Mouse (Mus musculus): ENCODE measurements around the gene Slmap.
"Not testable (repeated sequence)": the region's sequence is repeated elsewhere in the genome, so short reads cannot be mapped to it uniquely, and the experiment has no call there.

Slmap gene

GRCm38 (mm10) chr14:26532752-26533151, 2.0 kb downstream of the Slmap start:
- no peak for DNase-seq

- DNase-seq: no peak
These were observed 3.1 kb downstream of the Slmap start for GRCm38 (mm10) chr14:26531410-26532313.

GRCm38 (mm10) chr14:26530350-26530749, 4.4 kb downstream of the Slmap start:
- DNase-seq: no peak

GRCm38 (mm10) chr14:26528296-26528695, 6.4 kb downstream of the Slmap start:
- DNase-seq: no peak

GRCm38 (mm10) chr14:26525955-26526354, 8.8 kb downstream of the Slmap start:
- DNase-seq: no peak

- DNase-seq: no peak
These were observed 11.6 kb downstream of the Slmap start for GRCm38 (mm10) chr14:26523082-26523481.

- DNase-seq: no peak
These were observed 14.9 kb downstream of the Slmap start for GRCm38 (mm10) chr14:26519831-26520230.

- DNase-seq: no peak
These were observed 16.9 kb downstream of the Slmap start for GRCm38 (mm10) chr14:26517843-26518242.

- DNase-seq: not testable (repeated sequence)
These were observed 18.5 kb downstream of the Slmap start for GRCm38 (mm10) chr14:26516232-26516631.

- no peak for DNase-seq
These were observed 18.9 kb downstream of the Slmap start for GRCm38 (mm10) chr14:26515802-26516201.

- DNase-seq: no peak
These were observed 24.2 kb downstream of the Slmap start for GRCm38 (mm10) chr14:26510545-26510944.

- DNase-seq: no peak
These were observed 26.6 kb downstream of the Slmap start for GRCm38 (mm10) chr14:26508150-26508549.

GRCm38 (mm10) chr14:26507361-26507760, 27.4 kb downstream of the Slmap start:
- no peak for DNase-seq

- no peak for DNase-seq
These were observed 30.2 kb downstream of the Slmap start for GRCm38 (mm10) chr14:26504541-26504940.

GRCm38 (mm10) chr14:26500136-26500933, 34.4 kb downstream of the Slmap start:
- DNase-seq: no peak

- no peak for DNase-seq
These were observed 39.7 kb downstream of the Slmap start for GRCm38 (mm10) chr14:26495021-26495420.

GRCm38 (mm10) chr14:26491150-26491549, 43.6 kb downstream of the Slmap start:
- DNase-seq: peak; percentile 24 to 67

- no peak for DNase-seq
These were observed 46.3 kb downstream of the Slmap start for GRCm38 (mm10) chr14:26488329-26489020.

- no peak for DNase-seq
These were observed 48.1 kb downstream of the Slmap start for GRCm38 (mm10) chr14:26486416-26487198.

- DNase-seq: no peak
These were observed 53.3 kb downstream of the Slmap start for GRCm38 (mm10) chr14:26481457-26481856.

- DNase-seq: peak; percentile 35 to 50
These were observed 57.0 kb downstream of the Slmap start for GRCm38 (mm10) chr14:26477738-26478137.

- DNase-seq: no peak
These were observed 58.3 kb downstream of the Slmap start for GRCm38 (mm10) chr14:26476391-26476790.
